In genomic region chr3:137927010-137927409, GRCm38 (mm10) we compare ENCODE assay signal across 30 mouse cellular contexts. TPM values are rescaled to one million over a fixed set of nuclear protein-coding genes. Genes with fewer than 3 reads are reported as not detected.
DNase-seq lines count a peak whose midpoint lies in the region; ATAC-seq and TF ChIP-seq lines count a peak whose summit lies in the region.
"Had no signal": no experiment of that assay in that cellular context is flagged by ENCODE, and none has a peak within 500 bp of the region (broad histone marks: within the 10 kb centered on the region; RNA-seq: fewer than 3 reads in every experiment).

No protein-coding gene starts in this region.

- H3K9me3 ChIP-seq in lung, postnatal 0 days (ENCODE audit: low read length): no peaks in the 10 kb centered on the region
- H3K9me3 ChIP-seq in MEL (replicated peaks; ENCODE audit: insufficient read depth, low read length): no peaks in the 10 kb centered on the region
- no peaks in the 10 kb centered on the region for H3K9me3 ChIP-seq in stomach, postnatal 0 days (ENCODE audit: control insufficient read depth, low read length)
- H3K9me3 ChIP-seq: embryonic facial prominence, embryonic 12.5 days; embryonic facial prominence, embryonic 15.5 days; forebrain, embryonic 12.5 days; forebrain, embryonic 15.5 days; heart, embryonic 12.5 days; heart, embryonic 15.5 days had no signal

- no peak overlapping the region for H3K4me2 ChIP-seq in lung, postnatal 0 days (replicated peaks; ENCODE audit: low read depth, low read length)
- H3K4me2 ChIP-seq in stomach, postnatal 0 days (replicated peaks; ENCODE audit: low read depth): no peak overlapping the region
- H3K4me2 ChIP-seq: embryonic facial prominence, embryonic 12.5 days; embryonic facial prominence, embryonic 15.5 days; forebrain, embryonic 12.5 days; forebrain, embryonic 15.5 days; heart, embryonic 12.5 days; heart, embryonic 15.5 days; hindbrain, embryonic 14.5 days had no signal

- H3K36me3 ChIP-seq in heart, adult 2 months (ENCODE audit: control insufficient read depth, insufficient read depth, low read length): peaks cover 2% of the 10 kb centered on the region; the same call in 1 of the 2 replicates
- peaks cover 11% of the 10 kb centered on the region; the same call in 1 of the 2 replicates for H3K36me3 ChIP-seq in lung, postnatal 0 days (ENCODE audit: insufficient read depth, low read length)
- H3K36me3 ChIP-seq in MEL (ENCODE audit: control insufficient read depth in 1 of 2, insufficient read depth in 2 of 2, low read length in 2 of 2): peaks cover 10 to 12% of the 10 kb centered on the region in 2 experiments
- H3K36me3 ChIP-seq in stomach, postnatal 0 days (ENCODE audit: control insufficient read depth, insufficient read depth, low read length): peaks cover 14% of the 10 kb centered on the region; the same call in 1 of the 2 replicates

- no peak overlapping the region for H3K9ac ChIP-seq in heart, adult 2 months (ENCODE audit: low read depth, low read length)
- H3K9ac ChIP-seq in lung, postnatal 0 days (replicated peaks; ENCODE audit: low read depth): no peak overlapping the region
- no peak overlapping the region for H3K9ac ChIP-seq in MEL (ENCODE audit: control insufficient read depth, low read depth, low read length, poor library complexity, severe bottlenecking)
- no peak overlapping the region for H3K9ac ChIP-seq in stomach, postnatal 0 days (ENCODE audit: low read length)
- H3K9ac ChIP-seq: embryonic facial prominence, embryonic 12.5 days; embryonic facial prominence, embryonic 15.5 days; forebrain, embryonic 12.5 days; forebrain, embryonic 15.5 days; heart, embryonic 12.5 days; heart, embryonic 15.5 days; hindbrain, embryonic 14.5 days had no signal

- 0 out of 2 replicates have a peak, but pooled peaks have one; percentile 12 for TF ChIP-seq CTCF in heart, adult 2 months (IDR thresholded peaks at IDR 0.05)
- TF ChIP-seq CTCF in lung, postnatal 0 days (IDR thresholded peaks at IDR 0.05): peak; percentile 7; the same call in 1 of the 2 replicates
- TF ChIP-seq CTCF in MEL (IDR thresholded peaks at IDR 0.05 in 2 of 3, conservative IDR thresholded peaks at IDR 0.05 in 1 of 3; ENCODE audit: control insufficient read depth in 1 of 3, insufficient read depth in 1 of 3, low read depth in 2 of 3, low read length in 3 of 3, poor library complexity in 1 of 3, severe bottlenecking in 1 of 3): no peak
- TF ChIP-seq CTCF in stomach, postnatal 0 days (IDR thresholded peaks at IDR 0.05; ENCODE audit: low read depth): peak; percentile 35

- DNase-seq in heart, adult 2 months: no peak
- DNase-seq in heart, postnatal 10 days: no peak
- no peak for DNase-seq in lung, postnatal 0 days (ENCODE audit: low spot score)
- no peak for DNase-seq in lung, postnatal 4 days
- DNase-seq in MEL (ENCODE audit: low read depth, low spot score): no peak
- no peak for DNase-seq in stomach, postnatal 0 days (ENCODE audit: low spot score)
- DNase-seq: adrenal gland, postnatal 10 days; adrenal gland, postnatal 36 days; B cell, adult 2 months; cerebellum, adult 11 months; cerebellum, adult 2 months; cerebellum, adult 9-11 months; cerebellum, postnatal 25 days; gastrocnemius, adult 2 months; gastrocnemius, postnatal 14 days; heart, adult 11 months; heart, postnatal 14 days; heart, postnatal 4 days had no signal

- ATAC-seq in lung, postnatal 0 days: no peak
- ATAC-seq in stomach, postnatal 0 days (ENCODE audit: low FRiP score, low TSS enrichment): no peak
- ATAC-seq in erythroblast, adult 5-6 weeks (replicated peaks; ENCODE audit: low FRiP score, poor library complexity, severe bottlenecking): no peak
- ATAC-seq: activated CD4-positive, CD25-positive, alpha-beta regulatory T cell, adult 4 months; forebrain, embryonic 15.5 days; hindbrain, postnatal 0 days; inflammation-experienced regulatory T-cells, adult 6 months had no signal

- intact Hi-C loops in heart, adult 2 months (cut with DNase I): no loop called here
- intact Hi-C loops in heart, postnatal 10 days (cut with DNase I): no loop called here

- no peak overlapping the region for H3K27ac ChIP-seq in heart, adult 2 months
- no peak overlapping the region for H3K27ac ChIP-seq in lung, postnatal 0 days (ENCODE audit: low read length)
- no peak overlapping the region for H3K27ac ChIP-seq in MEL (ENCODE audit: control insufficient read depth, low read depth, low read length)
- H3K27ac ChIP-seq in stomach, postnatal 0 days (replicated peaks): no peak overlapping the region
- H3K27ac ChIP-seq: embryonic facial prominence, embryonic 12.5 days; embryonic facial prominence, embryonic 15.5 days; forebrain, embryonic 12.5 days; forebrain, embryonic 15.5 days; gastrocnemius, adult 2 months; heart, embryonic 15.5 days; hindbrain, embryonic 14.5 days; hindbrain, postnatal 0 days had no signal

- no peak for TF ChIP-seq POLR2A in heart, adult 2 months (IDR thresholded peaks at IDR 0.05; ENCODE audit: insufficient read depth, low read depth, low read length)
- no peak for TF ChIP-seq POLR2A in MEL (IDR thresholded peaks at IDR 0.05; ENCODE audit: control insufficient read depth in 1 of 2, insufficient read depth in 1 of 2, low read depth in 1 of 2, low read length in 2 of 2, poor library complexity in 1 of 2)

- no peaks in the 10 kb centered on the region for H3K79me2 ChIP-seq in heart, adult 2 months (replicated peaks; ENCODE audit: control insufficient read depth, insufficient read depth, low read length)
- 0 out of 2 replicates have a peak, but pooled peaks cover 1% of the 10 kb centered on the region for H3K79me2 ChIP-seq in MEL (ENCODE audit: control insufficient read depth, insufficient read depth, low read length, poor library complexity)

- peak; percentile 20 for TF ChIP-seq RAD21 in MEL (IDR thresholded peaks at IDR 0.05; ENCODE audit: low read depth, low read length)

- WGBS in heart, adult 2 months: 87% methylated on average over 4 of the region's 4 CpGs
- 85% methylated on average over 4 of the region's 4 CpGs for WGBS in lung, postnatal 0 days
- WGBS in stomach, postnatal 0 days: 93% methylated on average over 4 of the region's 4 CpGs

- no peaks in the 10 kb centered on the region for H3K27me3 ChIP-seq in heart, adult 2 months (ENCODE audit: control insufficient read depth, insufficient read depth, low read length)
- no peaks in the 10 kb centered on the region for H3K27me3 ChIP-seq in lung, postnatal 0 days (replicated peaks; ENCODE audit: insufficient read depth, low read length)
- H3K27me3 ChIP-seq in MEL (ENCODE audit: control insufficient read depth in 1 of 2, insufficient read depth in 2 of 2, low read length in 2 of 2): no peaks in the 10 kb centered on the region
- no peaks in the 10 kb centered on the region for H3K27me3 ChIP-seq in stomach, postnatal 0 days (ENCODE audit: control insufficient read depth, insufficient read depth, low read length)
- H3K27me3 ChIP-seq: embryonic facial prominence, embryonic 12.5 days; embryonic facial prominence, embryonic 15.5 days; forebrain, embryonic 12.5 days; forebrain, embryonic 15.5 days; heart, embryonic 12.5 days; heart, embryonic 15.5 days had no signal

- TF ChIP-seq EP300 in heart, adult 2 months (IDR thresholded peaks at IDR 0.05; ENCODE audit: insufficient read depth, low read depth, low read length): no peak
- no peak for TF ChIP-seq EP300 in lung, postnatal 0 days (IDR thresholded peaks at IDR 0.05)
- TF ChIP-seq EP300 in MEL (IDR thresholded peaks at IDR 0.05; ENCODE audit: low read depth in 1 of 2, low read length in 2 of 2): no peak
- TF ChIP-seq EP300 in stomach, postnatal 0 days (optimal IDR thresholded peaks at IDR 0.05): no peak

- no peak overlapping the region for H3K4me3 ChIP-seq in heart, adult 2 months
- H3K4me3 ChIP-seq in lung, postnatal 0 days (ENCODE audit: low read depth, low read length): no peak overlapping the region
- no peak overlapping the region for H3K4me3 ChIP-seq in MEL (ENCODE audit: control insufficient read depth in 1 of 2, insufficient read depth in 1 of 2, low read depth in 2 of 2, low read length in 2 of 2)
- no peak overlapping the region for H3K4me3 ChIP-seq in stomach, postnatal 0 days (ENCODE audit: low read depth, low read length)
- H3K4me3 ChIP-seq: embryonic facial prominence, embryonic 12.5 days; embryonic facial prominence, embryonic 15.5 days; erythroblast, embryonic 14.5 days; forebrain, embryonic 12.5 days; forebrain, embryonic 15.5 days; gastrocnemius, adult 2 months; heart, embryonic 12.5 days; heart, embryonic 15.5 days had no signal

- no peaks in the 10 kb centered on the region for H3K4me1 ChIP-seq in heart, adult 2 months (ENCODE audit: control insufficient read depth, insufficient read depth, low read length)
- H3K4me1 ChIP-seq in lung, postnatal 0 days (ENCODE audit: insufficient read depth, low read depth, low read length): no peaks in the 10 kb centered on the region
- peaks cover 3 to 6% of the 10 kb centered on the region in 2 experiments; a peak in 2 of 4 replicates for H3K4me1 ChIP-seq in MEL (ENCODE audit: control insufficient read depth in 1 of 2, insufficient read depth in 2 of 2, low read length in 2 of 2)
- H3K4me1 ChIP-seq in stomach, postnatal 0 days (replicated peaks; ENCODE audit: control insufficient read depth, insufficient read depth): no peaks in the 10 kb centered on the region
- H3K4me1 ChIP-seq: embryonic facial prominence, embryonic 12.5 days; embryonic facial prominence, embryonic 15.5 days; forebrain, embryonic 12.5 days; heart, embryonic 12.5 days; heart, embryonic 15.5 days had no signal

RNA-seq across cellular contexts. Expression of gene Lamtor3, which starts 8.7 kb away (rescaled TPM):
- total RNA-seq in heart, adult 2 months (2021): 100 to 1,000 TPM in 1 of 2 experiments, 10 to 100 TPM in 1; 88.9 to 107 TPM
- polyA plus RNA-seq in heart, adult 2 months (2012; rRNA removed): 48.7 and 77.2 TPM in 2 replicates
- 10 to 100 TPM; 87.8 to 98.0 TPM for total RNA-seq in heart, postnatal 10 days (2021)
- polyA plus RNA-seq in lung, postnatal 0 days (2015; fragmentation: Nextera tagmentation; extraction: Ambion mirVana): 114 and 122 TPM in 2 replicates
- total RNA-seq in MEL (2012; rRNA removed): 73.3 and 77.5 TPM in 2 replicates
- polyA plus RNA-seq in MEL (2012; ENCODE audit: insufficient read depth in 1 of 2, insufficient read length in 2 of 2, low read depth in 1 of 2, low replicate concordance in 2 of 2, missing spikeins in 1 of 2): 10 to 100 TPM in 1 of 2 experiments, not detected in 1; 88.3 TPM
- polyA plus RNA-seq in stomach, postnatal 0 days (2015; fragmentation: Nextera tagmentation; extraction: Ambion mirVana): 104 and 106 TPM in 2 replicates
- total RNA-seq in erythroblast, adult 5-6 weeks (2015; ENCODE audit: low replicate concordance): 31.6 and 47.8 TPM in 2 replicates
- total RNA-seq in erythroblast, adult 5-6 weeks (2017; ENCODE audit: low replicate concordance): 45.0 and 49.3 TPM in 2 replicates

RNA-seq across cellular contexts. Expression of gene Dapp1, which starts 54.3 kb away (rescaled TPM):
- 1 to 10 TPM; 5.0 to 6.9 TPM for total RNA-seq in heart, adult 2 months (2021)
- polyA plus RNA-seq in heart, adult 2 months (2012; rRNA removed): 4.0 and 5.2 TPM in 2 replicates
- total RNA-seq in heart, postnatal 10 days (2021): 1 to 10 TPM; 4.0 to 5.2 TPM
- polyA plus RNA-seq in lung, postnatal 0 days (2015; fragmentation: Nextera tagmentation; extraction: Ambion mirVana): 7.9 and 8.9 TPM in 2 replicates
- 45.7 and 59.0 TPM in 2 replicates for total RNA-seq in MEL (2012; rRNA removed)
- 10 to 100 TPM; 67.3 to 91.5 TPM for polyA plus RNA-seq in MEL (2012; ENCODE audit: insufficient read depth in 1 of 2, insufficient read length in 2 of 2, low read depth in 1 of 2, low replicate concordance in 2 of 2, missing spikeins in 1 of 2)
- 24.0 and 26.8 TPM in 2 replicates for polyA plus RNA-seq in stomach, postnatal 0 days (2015; fragmentation: Nextera tagmentation; extraction: Ambion mirVana)
- total RNA-seq in erythroblast, adult 5-6 weeks (2015; ENCODE audit: low replicate concordance): 18.3 and 27.6 TPM in 2 replicates
- 21.5 and 34.1 TPM in 2 replicates for total RNA-seq in erythroblast, adult 5-6 weeks (2017; ENCODE audit: low replicate concordance)

RNA-seq across cellular contexts. Expression of gene Dnajb14, which starts 59.5 kb away (rescaled TPM):
- 10 to 100 TPM; 10.1 to 11.5 TPM for total RNA-seq in heart, adult 2 months (2021)
- polyA plus RNA-seq in heart, adult 2 months (2012; rRNA removed): 3.2 and 7.8 TPM in 2 replicates
- total RNA-seq in heart, postnatal 10 days (2021): 10 to 100 TPM; 12.1 to 12.8 TPM
- 10.0 and 12.4 TPM in 2 replicates for polyA plus RNA-seq in lung, postnatal 0 days (2015; fragmentation: Nextera tagmentation; extraction: Ambion mirVana)
- total RNA-seq in MEL (2012; rRNA removed): 4.2 and 4.4 TPM in 2 replicates
- 1 to 10 TPM in 1 of 2 experiments, not detected in 1; 6.1 TPM for polyA plus RNA-seq in MEL (2012; ENCODE audit: insufficient read depth in 1 of 2, insufficient read length in 2 of 2, low read depth in 1 of 2, low replicate concordance in 2 of 2, missing spikeins in 1 of 2)
- 10.8 and 12.6 TPM in 2 replicates for polyA plus RNA-seq in stomach, postnatal 0 days (2015; fragmentation: Nextera tagmentation; extraction: Ambion mirVana)
- 3.7 and 7.5 TPM in 2 replicates for total RNA-seq in erythroblast, adult 5-6 weeks (2015; ENCODE audit: low replicate concordance)
- total RNA-seq in erythroblast, adult 5-6 weeks (2017; ENCODE audit: low replicate concordance): 3.5 and 3.7 TPM in 2 replicates

Comparison
In these comparisons a context has a peak if more than half of its experiments do, and no peak if none do; other contexts are left out.
1. CTCF ChIP-seq: peak in heart, adult 2 months (single experiment), lung, postnatal 0 days (single experiment) and stomach, postnatal 0 days (single experiment); none in MEL (0 of 3).